Mouse (Mus musculus): Measurements from ENCODE around the gene Nectin3.

Nectin3 gene

GRCm38 (mm10) chr16:46498421-46498789, at the start of gene Nectin3:
Nectin3 (minus strand) TSS chr16:46498525.
- DNase-seq (ENCODE audit: low read depth, low spot score): no peak

- DNase-seq (ENCODE audit: low read depth, low spot score): no peak
These were observed 39.8 kb upstream of the Nectin3 start for GRCm38 (mm10) chr16:46538092-46538491.

- DNase-seq (ENCODE audit: low read depth, low spot score): no peak
These were observed 34.3 kb upstream of the Nectin3 start for GRCm38 (mm10) chr16:46532465-46533254.

DNA sequence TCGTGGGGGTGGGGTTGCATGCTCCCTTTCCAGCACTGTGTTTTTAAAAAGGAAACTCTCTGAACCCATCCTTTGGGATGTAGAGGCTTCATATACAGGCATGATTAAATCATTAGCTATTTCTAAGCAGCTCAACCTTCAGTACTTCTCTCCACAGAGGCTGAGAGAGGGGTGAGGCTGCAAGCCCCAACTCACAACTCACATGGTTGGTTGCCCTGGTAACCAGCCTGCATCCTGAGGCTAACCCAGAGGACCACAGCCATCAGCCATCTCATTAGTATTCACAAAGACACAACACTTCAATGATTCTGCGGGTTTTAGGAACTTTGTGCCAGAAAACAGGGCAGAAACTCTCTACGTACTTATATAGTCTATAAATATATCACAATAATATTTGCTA, 32.7 kb upstream of the Nectin3 start:
- no peak for DNase-seq (ENCODE audit: low read depth, low spot score)

GRCm38 (mm10) chr16:46520885-46521417, 22.6 kb upstream of the Nectin3 start:
- no peak for DNase-seq (ENCODE audit: low read depth, low spot score)

GRCm38 (mm10) chr16:46519606-46520005, 21.3 kb upstream of the Nectin3 start:
- DNase-seq (ENCODE audit: low read depth, low spot score): no peak

- DNase-seq (ENCODE audit: low read depth, low spot score): no peak
These were observed 9.6 kb upstream of the Nectin3 start for GRCm38 (mm10) chr16:46507944-46508333.

- DNase-seq (ENCODE audit: low read depth, low spot score): no peak
These were observed 9.1 kb upstream of the Nectin3 start for GRCm38 (mm10) chr16:46507260-46507943.

GRCm38 (mm10) chr16:46504006-46504405, 5.7 kb upstream of the Nectin3 start:
- no peak for DNase-seq (ENCODE audit: low read depth, low spot score)

- no peak for DNase-seq (ENCODE audit: low read depth, low spot score)
These were observed 4.0 kb upstream of the Nectin3 start for GRCm38 (mm10) chr16:46502311-46502710.

DNA sequence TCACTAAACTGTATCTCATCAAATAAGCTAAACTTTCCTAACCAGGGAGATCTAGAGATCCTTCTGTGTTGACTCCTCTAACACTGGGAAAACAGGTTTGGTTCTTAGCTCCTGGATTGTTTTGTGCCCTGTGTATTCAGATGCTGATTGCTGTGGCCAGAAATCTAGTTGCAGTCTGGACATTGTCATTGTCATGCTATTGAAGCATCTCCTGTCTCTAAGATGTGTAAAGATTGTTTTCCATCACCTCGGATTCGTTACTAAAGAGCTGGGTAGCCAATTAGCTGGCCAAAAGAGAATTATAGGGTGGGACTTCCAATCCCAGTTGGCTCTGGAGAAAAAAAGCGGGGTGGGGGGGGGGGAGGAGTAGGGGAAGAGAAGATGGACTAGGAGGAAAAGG, 2.4 kb upstream of the Nectin3 start:
- no peak for DNase-seq (ENCODE audit: low read depth, low spot score)

DNA sequence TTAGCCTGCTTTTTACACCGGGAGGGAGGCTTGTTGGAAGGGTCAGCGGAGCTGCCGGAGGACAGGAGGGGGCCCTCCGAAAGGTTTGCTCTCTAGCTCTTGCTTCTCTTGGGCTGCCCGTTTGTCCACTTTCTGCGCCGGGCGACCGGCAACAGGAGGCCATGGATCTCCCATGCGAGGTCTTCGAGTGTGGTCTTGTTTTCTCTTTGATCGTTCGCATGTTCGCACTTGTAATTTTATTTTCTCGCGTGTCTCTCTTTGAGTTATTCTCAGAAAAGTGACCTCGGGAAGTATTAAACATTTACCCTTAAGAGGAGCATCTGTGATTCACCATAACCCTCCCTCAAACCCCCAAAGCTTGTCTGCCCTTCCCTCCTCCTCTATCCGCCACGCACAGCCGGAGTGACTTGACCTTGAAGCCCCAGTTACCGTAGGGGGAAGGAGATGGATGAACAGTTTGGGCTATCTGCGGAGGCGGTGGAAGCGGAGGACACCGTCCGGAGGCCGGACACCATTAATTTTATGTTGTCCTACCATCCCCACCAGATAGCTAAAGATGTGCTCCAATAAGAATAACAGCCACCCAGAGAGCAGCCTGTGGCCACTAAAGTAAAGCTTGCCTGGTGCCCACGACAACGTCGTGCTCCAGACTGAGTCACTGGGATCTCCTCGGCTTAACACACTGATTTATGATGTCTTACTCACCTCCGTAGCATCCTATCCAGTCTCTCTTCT, 472 bp downstream of the Nectin3 start:
- peak; percentile 27 for DNase-seq (ENCODE audit: low read depth, low spot score)

- peak; percentile 94 for DNase-seq (ENCODE audit: low read depth, low spot score)
These were observed 1.2 kb downstream of the Nectin3 start for GRCm38 (mm10) chr16:46496889-46497685.

GRCm38 (mm10) chr16:46496031-46496868, 2.1 kb downstream of the Nectin3 start:
- peak; percentile 78 for DNase-seq (ENCODE audit: low read depth, low spot score)

- DNase-seq (ENCODE audit: low read depth, low spot score): no peak
These were observed 3.1 kb downstream of the Nectin3 start for GRCm38 (mm10) chr16:46495201-46495600.

GRCm38 (mm10) chr16:46487436-46488097, 10.8 kb downstream of the Nectin3 start:
- DNase-seq (ENCODE audit: low read depth, low spot score): peak; percentile 53

DNA sequence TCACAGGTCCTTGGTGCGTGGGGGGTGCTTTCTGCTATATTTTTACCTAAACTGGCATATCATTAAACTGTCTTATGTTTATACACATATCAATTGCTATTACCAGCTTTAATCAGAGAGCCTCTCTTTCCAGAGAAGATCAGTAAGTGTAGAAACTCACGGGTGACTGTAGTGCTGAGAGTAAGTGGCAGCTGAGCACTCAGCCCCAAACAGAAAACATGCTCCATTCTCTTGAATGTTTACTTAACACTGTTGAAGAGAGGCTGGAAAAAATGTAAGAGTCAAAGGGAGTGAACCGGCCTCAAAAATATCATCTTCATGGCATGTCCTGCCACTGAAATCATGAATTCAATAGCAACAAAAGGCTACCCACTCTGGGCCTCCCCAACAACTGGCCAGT, 21.0 kb downstream of the Nectin3 start:
- DNase-seq (ENCODE audit: low read depth, low spot score): no peak

GRCm38 (mm10) chr16:46451421-46451820, 46.9 kb downstream of the Nectin3 start:
- no peak for DNase-seq (ENCODE audit: low read depth, low spot score)

DNA sequence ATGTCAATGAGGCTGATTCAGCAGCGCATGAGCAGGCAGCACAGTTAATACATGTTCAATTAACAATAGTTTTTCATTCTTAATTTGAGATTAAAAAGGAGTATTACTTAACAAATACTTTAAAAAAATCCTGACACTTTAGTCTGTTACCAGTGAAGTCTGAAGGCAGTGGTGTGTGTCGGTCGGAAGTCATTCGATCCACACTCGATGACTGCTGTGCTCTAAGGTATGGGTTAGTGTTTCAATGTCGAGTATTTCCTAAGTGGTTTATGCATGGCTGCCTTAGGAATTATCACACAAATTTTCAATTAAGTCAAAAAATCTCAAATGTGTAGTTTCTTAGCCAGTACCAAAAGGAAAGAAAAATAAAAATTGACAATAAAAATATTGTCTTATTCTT, 49.3 kb downstream of the Nectin3 start:
- no peak for DNase-seq (ENCODE audit: low read depth, low spot score)

DNA sequence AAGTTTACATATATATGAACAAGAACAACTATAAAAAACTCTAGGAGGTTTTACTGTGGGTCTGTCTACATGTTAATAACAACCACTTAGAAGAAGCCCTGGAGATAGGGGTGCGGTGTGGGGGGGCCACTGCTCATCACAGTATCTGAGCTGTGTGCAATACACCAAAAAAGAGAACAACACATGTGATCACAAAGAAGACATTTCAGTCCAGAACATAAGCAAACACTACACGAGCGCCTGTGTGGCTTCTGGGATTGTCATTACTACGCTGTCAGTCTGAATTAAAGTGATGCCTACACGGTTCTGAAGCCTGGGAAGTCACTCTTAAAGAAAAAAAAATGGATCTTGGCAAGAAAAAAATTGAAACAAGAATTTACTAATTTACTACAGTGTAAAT, 67.0 kb downstream of the Nectin3 start:
- peak; percentile 3 for DNase-seq (ENCODE audit: low read depth, low spot score)

All from forelimb bud, embryonic 11.5 days (tissue).